In genomic region chr6:112204956-112205355, GRCm38 (mm10) we compare ENCODE assay signal across 30 mouse cellular contexts.
"Had no signal": no experiment of that assay in that cellular context is flagged by ENCODE, and none has a peak within 500 bp of the region (broad histone marks: within the 10 kb centered on the region; RNA-seq: fewer than 3 reads in every experiment).

No protein-coding gene starts in this region.

- H3K4me1 ChIP-seq: hindbrain, embryonic 13.5 days; hindbrain, embryonic 15.5 days had no signal

- H3K9me3 ChIP-seq: heart, embryonic 12.5 days; heart, embryonic 13.5 days; heart, embryonic 15.5 days; hindbrain, embryonic 10.5 days; hindbrain, embryonic 12.5 days; hindbrain, embryonic 13.5 days; hindbrain, embryonic 15.5 days; intestine, embryonic 15.5 days; kidney, embryonic 15.5 days had no signal

- H3K36me3 ChIP-seq: heart, embryonic 12.5 days; heart, embryonic 13.5 days; heart, embryonic 15.5 days; hindbrain, embryonic 10.5 days; hindbrain, embryonic 12.5 days; hindbrain, embryonic 13.5 days; hindbrain, embryonic 15.5 days; intestine, embryonic 15.5 days; kidney, embryonic 15.5 days had no signal

- H3K9ac ChIP-seq: heart, embryonic 12.5 days; heart, embryonic 13.5 days; heart, embryonic 15.5 days; hindbrain, embryonic 12.5 days; hindbrain, embryonic 13.5 days; hindbrain, embryonic 14.5 days; hindbrain, embryonic 15.5 days; intestine, embryonic 15.5 days; kidney, embryonic 15.5 days had no signal

- H3K27ac ChIP-seq: heart, embryonic 13.5 days; heart, embryonic 15.5 days; hindbrain, embryonic 10.5 days; hindbrain, embryonic 12.5 days; hindbrain, embryonic 13.5 days; hindbrain, embryonic 14.5 days; hindbrain, embryonic 15.5 days; hindbrain, postnatal 0 days; intestine, embryonic 15.5 days; kidney, embryonic 15.5 days; kidney, postnatal 0 days; layer of hippocampus, adult 2 months; left cerebral cortex, adult 2 months had no signal

- H3K27me3 ChIP-seq: heart, embryonic 12.5 days; heart, embryonic 13.5 days; heart, embryonic 15.5 days; hindbrain, embryonic 12.5 days; hindbrain, embryonic 13.5 days; hindbrain, embryonic 15.5 days; intestine, embryonic 15.5 days; kidney, embryonic 15.5 days had no signal

- H3K4me3 ChIP-seq: heart, embryonic 12.5 days; heart, embryonic 13.5 days; heart, embryonic 15.5 days; hindbrain, embryonic 10.5 days; hindbrain, embryonic 12.5 days; hindbrain, embryonic 13.5 days; hindbrain, embryonic 15.5 days; intestine, embryonic 15.5 days; kidney, embryonic 15.5 days; layer of hippocampus, adult 2 months; left cerebral cortex, adult 2 months had no signal

- DNase-seq: heart, postnatal 10 days; heart, postnatal 14 days; heart, postnatal 36 days; heart, postnatal 4 days; kidney, adult 11 months; kidney, adult 18-20 months; kidney, adult 2 months; kidney, adult 8-10 months; kidney, adult 9 months; kidney, postnatal 10 days; kidney, postnatal 14 days; kidney, postnatal 25 days; kidney, postnatal 36 days; kidney, postnatal 4 days; layer of hippocampus, adult 9-11 months; layer of hippocampus, postnatal 36 days had no signal
